Mouse (Mus musculus): Measurements from ENCODE around the gene Slmap.
"Not testable (repeated sequence)": the region's sequence is repeated elsewhere in the genome, so short reads cannot be mapped to it uniquely, and the experiment has no call there.

Gene Slmap

GRCm38 (mm10) chr14:26391866-26392265, 142.9 kb downstream of the Slmap start:
- DNase-seq (ENCODE audit: low spot score) = no peak

- DNase-seq (ENCODE audit: low spot score) = not testable (repeated sequence)
These were observed 145.8 kb downstream of the Slmap start for GRCm38 (mm10) chr14:26388961-26389360.

- DNase-seq (ENCODE audit: low spot score) = not testable (repeated sequence)
These were observed 147.7 kb downstream of the Slmap start for GRCm38 (mm10) chr14:26386999-26387398.

GRCm38 (mm10) chr14:26385659-26386058, 149.1 kb downstream of the Slmap start:
- DNase-seq (ENCODE audit: low spot score) = not testable (repeated sequence)

GRCm38 (mm10) chr14:26379071-26379470, 155.7 kb downstream of the Slmap start:
- no peak for DNase-seq (ENCODE audit: low spot score)

GRCm38 (mm10) chr14:26376652-26377051, 158.1 kb downstream of the Slmap start:
- peak; percentile 51 for DNase-seq (ENCODE audit: low spot score)
